Mouse (Mus musculus) kidney, adult 18-20 months (tissue): ENCODE data around the gene Iqgap1.

Source experiments
- DNase-seq: peaks from one replicate; pipeline ENCODE4 v3.0.0; 2021

The Iqgap1 gene

DNA sequence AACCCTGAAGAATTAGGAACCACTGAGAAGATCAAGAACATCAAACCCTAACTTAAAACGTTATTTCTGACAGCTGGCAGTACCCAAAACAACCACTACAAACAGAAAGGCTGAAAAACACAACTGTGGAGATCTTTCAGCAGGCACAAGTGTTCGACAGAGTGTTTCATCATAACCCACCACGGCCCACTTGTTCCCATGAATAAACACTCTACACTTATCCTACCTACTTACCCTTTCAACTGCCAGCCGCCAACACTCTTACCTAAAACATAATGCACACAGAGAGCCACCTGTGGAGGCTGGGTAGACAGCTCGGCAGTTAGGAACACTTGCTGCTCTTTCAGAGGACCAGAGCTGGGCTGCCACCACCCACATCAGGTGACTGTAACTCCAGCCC, 26.5 kb downstream of the Iqgap1 start:
- DNase-seq: no peak

DNA sequence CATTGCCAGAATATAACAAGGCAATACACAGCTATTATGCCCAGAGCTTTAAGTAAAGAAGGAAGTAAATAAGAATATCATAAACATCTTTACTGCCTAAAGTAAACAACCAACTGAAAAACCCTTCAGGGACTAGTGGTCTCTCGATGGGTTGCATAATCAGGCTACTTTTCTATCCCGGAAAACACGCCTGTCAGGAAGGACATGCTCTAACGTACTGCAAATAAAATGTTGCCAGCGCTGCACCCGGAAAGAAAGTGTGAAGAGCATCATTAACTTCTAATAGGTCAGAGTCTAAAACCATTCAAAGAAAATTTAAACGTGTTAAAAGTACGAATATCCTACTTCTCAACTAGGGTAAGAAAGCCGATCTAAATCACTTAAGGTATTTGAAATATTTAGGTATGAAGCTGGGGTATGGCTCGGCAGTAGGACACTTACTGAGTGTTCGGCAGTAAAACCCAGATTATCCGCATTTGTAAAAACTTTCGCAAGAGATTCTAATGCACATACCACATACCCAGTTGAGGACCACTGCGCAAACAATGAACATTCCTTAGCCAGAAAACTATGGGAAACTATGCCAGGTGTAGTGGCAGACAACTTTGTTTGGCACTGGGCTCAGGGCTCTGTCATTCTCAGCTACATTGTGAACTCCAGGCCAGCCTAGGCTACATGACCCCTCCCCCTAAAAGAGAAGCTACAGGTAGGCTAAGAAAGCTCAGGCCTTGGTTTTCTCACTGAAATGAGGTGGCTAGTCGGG, 28.8 kb downstream of the Iqgap1 start:
- no peak for DNase-seq

DNA sequence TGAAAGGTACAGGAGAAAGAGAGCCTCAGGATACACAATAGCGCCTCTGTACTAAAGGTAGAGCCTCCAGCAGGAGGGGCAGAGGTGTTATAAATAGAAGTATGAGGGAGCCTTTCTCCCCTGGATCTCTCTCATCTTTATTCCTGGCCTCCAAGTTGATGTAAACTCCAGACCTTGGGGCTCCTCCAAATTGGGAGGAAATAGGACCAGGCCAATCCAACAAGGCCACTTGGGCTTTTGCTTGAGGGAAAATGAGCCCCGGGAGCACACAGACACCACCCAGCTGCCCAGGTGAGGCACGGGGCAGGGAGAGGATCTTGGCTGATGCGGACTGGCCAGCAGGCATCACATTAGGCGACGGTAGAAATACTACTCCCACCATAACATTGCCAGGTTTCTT, 29.5 kb downstream of the Iqgap1 start:
- DNase-seq: no peak

DNA sequence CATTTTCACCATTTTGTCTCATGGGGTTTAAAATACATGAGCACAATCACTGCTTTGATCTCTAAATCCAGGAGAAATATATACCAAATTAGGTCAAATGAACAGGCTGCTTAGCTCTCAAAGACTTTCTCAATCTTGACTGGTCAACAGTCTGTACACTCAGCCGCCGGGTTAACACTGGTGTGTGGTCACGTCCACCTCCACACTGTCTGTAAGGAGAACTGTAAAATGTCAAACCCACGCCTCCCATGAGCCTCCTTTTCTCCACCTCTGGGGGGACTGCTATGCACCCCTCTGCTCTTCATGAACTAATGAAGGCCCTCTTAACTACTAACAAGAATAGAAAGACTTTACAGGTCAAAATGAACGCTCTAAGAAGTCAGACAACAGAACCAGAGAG, 36.2 kb downstream of the Iqgap1 start:
- DNase-seq: no peak

DNA sequence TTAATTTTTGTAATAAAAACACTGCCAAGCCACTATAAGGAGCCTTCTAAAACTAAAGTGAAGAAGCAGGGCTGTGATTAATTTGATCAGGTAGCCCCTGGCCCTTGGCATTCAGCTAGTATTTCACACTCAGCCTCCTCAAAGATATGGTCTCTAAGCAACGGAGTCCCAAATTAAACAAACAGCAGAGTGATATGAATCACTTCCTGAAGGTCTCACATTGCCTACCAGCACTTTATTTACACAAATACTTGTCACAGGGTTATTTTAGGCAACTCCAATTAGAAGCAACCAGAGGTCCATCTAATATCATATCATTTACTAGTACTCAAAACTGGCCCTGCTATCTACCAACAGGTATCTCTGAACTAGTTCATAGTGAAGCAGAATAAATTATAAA, 36.7 kb downstream of the Iqgap1 start:
- DNase-seq: no peak

DNA sequence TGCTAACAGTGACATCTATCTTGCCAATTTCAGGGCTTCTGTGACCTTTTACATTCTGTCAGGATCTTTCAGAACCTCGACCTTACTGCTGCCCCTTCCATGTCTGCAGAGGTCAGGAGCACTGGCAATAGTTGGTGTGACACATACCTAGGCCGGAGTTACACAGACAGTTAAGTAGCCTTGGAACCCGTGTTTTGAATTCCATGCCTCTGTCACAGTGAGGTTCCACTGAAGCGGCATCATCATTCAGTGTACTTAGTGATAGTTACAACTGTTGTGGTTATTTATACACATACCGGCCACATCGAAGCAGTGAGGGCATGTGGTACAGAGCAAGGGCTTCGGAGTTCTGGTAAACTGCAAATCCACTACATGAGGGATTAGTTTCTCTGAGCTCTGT, 37.8 kb downstream of the Iqgap1 start:
- no peak for DNase-seq

DNA sequence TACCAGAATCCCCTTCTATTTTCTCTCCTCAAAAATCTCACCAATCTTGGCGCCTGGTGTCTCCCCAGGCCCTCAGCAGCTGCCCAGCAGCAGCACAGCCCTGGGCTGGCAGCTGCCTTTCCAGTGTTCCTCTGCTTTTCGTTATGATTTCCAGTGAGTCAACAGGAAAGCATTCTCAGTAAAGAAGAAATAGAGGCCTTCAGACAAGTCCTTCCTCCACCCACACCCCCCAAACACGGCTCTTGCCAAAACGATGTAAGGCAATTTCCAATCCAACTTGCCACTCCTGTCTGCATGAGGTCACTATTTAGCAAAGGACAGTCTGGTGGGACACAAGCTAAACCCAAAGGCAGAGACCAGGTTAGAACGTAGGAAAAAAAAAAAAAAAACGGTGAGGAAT, 39.0 kb downstream of the Iqgap1 start:
- no peak for DNase-seq

DNA sequence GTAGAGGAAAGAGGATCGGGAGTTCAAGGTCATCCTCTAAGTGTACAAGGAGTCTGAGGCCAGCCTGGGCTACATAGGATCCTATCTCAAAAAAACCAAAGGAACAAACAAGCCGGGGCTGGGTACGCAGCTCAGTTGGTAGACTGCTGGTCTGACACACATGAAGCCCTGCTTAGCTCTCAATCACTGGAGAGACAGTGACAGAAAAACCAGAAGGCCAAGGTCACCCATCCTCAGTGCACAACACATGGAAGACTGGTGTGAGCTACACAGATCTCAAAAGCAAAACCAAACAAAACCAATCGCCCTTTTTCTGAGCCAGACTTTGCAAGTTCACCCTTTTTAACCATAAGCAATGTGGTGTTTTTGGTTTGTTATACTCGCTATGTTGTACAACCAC, 41.9 kb downstream of the Iqgap1 start:
- no peak for DNase-seq

DNA sequence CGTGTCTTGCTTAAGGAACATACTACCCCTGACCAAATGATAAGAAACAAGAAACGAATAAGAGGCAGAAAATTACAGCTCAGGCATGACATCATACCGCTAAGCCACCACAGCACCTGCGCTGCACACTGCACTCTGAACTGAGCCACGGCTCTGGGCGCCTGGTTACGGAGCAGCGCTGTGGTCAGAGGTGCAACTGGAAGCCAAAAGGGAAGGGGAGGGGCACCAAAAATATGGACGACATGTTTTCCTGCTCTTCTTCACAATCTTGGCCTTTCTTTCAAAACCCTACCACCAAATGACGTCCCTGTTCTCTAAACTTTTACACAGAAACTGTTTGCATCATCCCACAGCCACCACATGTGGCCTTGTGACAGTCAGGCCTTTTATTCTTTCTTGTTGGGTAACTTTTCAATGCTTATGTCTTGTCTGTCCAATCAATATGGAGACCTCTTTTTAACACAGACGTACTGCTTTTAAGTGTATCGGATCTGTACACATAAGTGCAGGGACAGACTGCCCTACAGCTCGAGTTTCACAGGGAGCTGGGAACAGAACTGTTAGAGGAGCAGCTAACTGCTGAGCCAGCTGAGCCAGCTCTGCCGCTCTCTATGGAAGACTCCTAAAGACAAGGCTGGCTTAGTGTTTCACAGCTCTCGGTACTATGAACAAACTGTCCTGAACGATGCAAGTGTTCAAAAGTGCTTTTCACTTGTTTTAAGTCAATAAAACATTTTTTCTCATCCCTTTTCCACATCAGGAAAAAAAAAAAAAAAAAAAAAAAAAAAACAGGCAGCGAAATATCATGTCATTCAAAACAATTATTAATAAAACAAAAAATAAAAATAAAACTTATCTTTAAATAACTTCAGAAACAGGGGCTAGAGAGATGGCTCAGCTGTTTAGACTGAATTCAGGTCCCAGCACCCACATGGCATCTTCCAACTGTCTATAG, 43.3 kb downstream of the Iqgap1 start:
- no peak for DNase-seq

DNA sequence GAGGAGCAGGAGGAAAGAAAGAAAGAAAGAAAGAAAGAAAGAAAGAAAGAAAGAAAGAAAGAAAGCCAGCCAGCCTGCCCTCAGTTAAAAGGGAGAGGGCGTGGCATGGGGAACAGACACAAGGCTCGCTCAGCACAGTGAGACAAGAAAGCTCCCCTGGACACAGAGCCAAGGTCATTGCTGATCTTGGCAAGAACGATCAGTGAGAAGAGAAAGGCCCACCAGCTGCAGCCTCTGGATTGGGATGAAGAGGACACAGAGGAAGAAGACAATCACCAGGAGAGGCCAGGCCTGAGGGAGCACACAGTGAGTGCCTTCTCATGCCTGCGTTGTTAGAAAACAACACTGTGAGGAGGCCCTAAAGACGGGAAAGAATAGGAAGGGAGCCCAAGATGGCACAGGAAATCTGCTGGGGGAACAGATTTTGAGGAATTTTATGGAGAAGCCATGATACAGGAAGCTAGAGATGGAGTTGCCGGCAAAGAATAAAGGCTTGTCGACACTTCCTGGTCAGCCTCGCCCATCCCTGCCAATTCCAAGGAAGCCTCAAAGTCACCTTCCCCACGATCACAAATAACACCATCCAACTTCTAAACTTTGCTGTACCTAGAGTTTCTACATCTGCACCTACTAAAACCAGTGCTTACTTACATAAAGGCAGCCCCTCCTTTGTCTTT, 44.2 kb downstream of the Iqgap1 start:
- no peak for DNase-seq

DNA sequence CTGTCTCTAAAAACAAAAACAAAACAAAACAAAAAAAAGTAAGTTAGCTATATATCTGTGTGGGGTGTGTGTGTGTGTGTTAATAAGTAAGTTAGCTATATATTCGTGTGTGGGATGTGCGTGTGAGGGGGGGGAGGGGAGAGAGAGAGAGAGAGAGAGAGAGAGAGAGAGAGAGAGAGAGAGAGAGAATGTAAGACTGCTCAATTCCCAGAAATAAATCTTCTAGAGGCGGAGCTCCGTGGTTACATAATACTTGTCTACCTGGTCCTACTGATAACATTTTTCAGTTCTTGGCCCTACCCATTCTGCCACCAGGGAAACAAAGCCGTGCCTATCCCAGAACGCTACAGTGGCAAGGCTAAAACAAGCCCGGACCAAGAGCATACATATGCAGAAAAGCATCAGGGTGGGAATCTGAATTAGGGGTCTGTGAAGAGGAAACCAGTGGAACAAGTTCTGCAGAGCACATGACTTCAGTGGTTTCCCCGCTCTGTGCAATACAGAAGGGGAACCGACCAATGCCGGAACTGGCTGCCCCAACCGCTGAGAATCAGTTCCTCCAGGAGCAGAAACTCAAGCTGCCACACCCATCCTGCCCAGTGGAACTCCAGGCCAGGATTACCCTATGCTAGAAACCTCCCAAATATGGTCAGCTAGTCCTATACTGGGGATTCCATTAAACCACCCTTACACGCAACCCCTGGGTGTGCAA, 46.7 kb downstream of the Iqgap1 start:
- peak; percentile 62 for DNase-seq

DNA sequence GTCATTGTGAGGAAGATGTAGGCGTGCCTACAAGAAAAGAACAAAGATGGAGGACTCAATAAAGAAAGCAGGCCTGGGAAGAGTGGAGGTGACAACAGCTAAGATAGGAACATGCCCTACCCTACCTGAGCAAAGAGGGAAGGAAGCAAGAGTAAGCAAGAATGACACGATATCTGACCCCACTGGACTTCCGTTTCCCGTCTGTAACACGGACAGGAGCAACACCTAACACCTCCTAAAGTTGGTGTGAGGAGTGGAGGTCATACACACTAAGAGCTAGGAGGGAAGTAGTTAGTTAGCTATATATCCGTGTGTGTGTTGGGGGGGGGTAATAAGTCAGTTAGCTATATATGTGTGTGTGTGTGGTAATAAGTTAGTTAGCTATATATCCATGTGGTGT, 47.4 kb downstream of the Iqgap1 start:
- DNase-seq: no peak

DNA sequence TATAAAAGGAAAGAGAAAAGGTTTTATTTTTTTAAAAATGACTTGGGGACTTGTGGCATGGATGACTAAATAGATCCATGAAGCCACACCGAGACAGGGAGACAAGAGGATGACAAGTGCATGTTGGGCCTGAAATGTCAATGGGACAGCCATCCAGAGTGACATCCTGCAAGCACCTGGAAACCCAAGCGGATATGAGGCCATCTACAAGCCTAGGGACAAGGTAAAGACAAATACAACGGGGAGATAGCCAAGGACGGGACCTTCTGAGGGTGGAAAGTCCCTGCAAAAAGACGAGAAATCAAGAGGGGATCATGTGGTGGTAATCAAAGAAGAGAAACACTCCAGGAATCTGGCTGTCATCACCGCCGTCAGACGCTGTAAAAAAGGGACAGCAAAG, 48.6 kb downstream of the Iqgap1 start:
- no peak for DNase-seq

DNA sequence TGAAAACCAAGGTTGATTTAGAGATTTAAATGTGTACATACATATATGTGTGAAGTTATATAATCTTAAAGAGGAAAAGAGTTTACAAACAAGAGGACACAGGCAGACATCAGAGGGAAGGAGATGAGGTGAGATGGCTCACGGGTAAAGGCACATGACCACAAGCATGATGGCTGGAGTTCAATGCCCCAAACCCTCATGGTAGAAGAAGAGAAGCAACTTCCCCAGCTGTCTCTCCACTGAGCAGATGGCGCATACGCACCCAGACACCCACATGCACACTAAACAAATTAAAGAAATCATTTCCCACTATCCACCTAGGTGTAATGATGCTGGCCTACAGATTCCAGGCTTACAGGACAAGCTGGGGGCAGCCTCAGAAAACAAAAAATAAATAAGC, 49.7 kb downstream of the Iqgap1 start:
- no peak for DNase-seq

DNA sequence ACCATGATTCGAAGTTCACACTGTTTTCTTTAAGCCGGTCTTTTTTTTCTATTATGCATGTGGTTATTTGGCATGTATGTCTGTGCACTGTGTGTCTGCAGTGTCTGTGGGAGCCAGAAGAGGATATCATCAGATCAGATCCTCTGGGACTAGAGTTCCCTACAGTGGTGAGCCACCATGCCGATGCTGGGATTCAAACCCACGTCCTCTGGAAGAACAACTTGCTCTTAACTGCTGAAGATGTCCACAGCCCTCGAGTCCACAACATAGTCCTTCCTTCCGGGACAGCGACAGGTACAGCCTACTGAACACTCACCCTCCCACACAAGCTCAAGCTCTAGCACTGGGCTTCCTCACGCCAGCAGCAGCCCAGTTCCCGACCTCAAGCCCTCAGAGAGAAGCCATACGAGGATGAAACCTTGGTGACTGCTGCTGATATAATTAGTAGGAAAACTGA, 50.3 kb downstream of the Iqgap1 start:
- no peak for DNase-seq

DNA sequence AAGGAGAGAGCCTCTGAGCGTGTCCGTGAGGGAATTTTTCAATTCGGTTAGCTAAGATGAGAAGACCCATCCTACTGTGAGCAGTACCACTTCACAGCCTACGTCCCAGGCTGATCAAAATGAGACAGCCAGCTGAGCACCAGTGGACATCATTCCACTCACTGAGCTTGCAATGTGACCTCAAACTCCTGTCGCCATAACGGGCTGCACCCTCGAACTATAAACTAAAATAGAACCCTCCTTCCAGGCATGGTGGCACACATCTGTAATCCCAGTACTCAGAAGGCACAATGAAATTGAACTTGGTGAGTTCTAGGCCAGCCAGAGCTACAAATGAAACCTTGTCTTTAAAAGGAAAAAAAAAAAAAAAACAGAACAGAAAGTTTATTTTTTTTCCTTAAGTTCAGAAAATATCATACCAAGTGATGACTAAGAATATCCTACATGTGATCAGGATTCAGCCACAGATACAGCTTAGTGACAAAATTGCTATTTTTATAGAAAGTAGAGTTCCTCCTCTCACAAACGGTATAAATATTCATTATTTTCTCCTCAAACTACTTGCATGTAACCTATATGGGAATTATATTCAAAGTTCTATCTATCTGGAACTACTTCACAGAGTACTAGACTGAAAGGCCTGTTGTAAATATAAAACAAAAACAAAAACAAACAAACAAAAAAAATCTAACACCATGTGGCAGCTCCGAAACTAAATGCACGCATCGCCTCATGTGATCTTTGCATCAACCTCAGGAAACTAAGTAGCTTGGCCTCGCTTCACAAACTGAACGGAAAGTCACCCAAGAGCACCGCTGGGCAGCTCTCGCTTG, 50.9 kb downstream of the Iqgap1 start:
- no peak for DNase-seq

DNA sequence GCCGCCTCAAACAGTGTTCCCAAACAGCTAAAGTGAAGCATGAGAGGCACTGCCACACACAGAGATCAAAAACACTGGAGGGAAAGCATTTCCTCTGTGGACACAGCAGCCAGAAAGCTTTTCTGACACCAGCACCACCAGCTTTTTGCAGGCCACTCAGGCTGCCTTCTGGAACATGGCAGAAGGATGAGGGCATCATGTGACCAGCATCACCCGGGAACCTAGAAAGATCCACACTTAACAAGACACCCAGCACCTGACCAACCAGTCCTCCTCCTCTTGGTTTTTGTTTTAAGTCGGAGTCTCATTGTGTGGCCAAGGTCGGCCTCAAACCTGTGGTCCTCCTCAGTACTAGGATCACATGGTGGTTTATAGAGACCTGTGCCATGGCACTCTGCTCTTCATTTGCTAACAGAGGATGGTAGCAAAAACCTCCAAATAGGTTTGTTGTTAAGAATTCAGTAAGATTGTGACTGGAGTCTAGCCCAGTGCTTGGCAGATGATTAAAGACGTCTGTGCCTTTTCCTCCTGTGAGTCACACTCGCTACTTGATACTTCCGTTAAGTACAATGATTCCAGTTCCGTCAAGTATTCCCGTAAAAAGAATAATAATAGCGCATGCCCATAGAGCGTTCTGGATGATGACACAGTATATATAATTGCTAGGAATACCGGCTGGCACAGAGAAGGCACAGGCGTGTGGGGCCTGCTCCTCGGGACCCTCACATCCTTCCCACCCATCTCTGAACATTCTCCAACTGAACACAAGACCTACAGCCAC, 51.8 kb downstream of the Iqgap1 start:
- no peak for DNase-seq

DNA sequence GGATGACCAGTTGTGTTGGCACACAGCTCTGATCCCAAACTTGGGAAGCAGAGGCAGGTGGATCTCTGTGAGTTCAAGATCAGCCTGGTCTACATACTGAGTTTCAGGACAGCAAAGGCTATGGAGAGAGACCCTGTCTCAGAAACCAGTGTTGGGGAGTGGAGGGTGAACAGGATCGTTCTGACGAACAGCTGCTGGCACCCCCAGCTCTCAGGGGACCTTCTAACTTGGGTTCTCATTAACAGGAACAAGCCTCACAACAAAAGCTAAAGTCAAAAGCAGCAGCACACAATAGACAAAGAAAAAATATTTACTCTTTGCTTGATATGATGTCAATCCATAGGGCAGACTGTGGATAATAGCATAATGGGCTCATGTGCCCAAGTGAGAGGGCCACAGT, 55.3 kb downstream of the Iqgap1 start:
- no peak for DNase-seq

DNA sequence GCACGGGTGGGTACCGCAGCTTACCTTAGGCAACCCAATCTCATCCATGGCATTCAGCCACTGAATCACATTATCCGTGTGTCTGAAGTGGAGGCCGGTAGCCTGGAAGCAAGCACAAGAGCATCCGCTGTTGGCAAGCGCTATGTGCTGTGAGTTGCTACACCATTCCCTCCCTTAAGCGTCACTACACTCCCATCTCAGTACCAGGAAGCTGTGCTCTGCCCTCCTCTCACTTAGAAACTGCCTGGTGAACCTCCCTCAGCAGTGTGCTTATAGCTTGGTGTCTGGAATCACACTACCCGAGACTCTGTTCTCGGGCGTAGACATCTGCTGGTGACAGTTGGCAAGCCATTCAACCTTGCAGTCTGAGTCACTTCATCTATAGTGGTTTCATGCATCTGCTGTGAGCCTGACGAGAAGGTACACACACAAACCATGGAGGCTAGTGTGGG, 58.9 kb downstream of the Iqgap1 start:
- DNase-seq: no peak

DNA sequence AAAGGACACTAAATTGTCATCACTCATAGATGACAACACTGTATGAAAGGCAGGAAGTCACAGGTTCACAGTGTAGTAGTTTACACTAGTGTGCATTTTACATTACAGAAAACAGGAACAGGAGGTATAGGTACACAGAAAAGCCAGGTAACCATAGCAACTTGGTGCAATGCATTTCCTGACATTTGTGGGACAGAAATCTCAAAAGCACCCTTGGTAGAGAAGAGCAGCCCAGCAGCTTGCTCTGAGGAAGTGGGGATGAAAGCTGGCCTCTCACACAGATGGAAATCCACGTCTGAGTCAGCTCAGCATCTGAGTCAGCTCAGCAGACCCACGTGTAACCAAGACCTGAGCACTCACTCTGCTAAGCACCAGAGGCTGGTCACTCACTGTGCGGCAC, 59.7 kb downstream of the Iqgap1 start:
- DNase-seq: no peak

DNA sequence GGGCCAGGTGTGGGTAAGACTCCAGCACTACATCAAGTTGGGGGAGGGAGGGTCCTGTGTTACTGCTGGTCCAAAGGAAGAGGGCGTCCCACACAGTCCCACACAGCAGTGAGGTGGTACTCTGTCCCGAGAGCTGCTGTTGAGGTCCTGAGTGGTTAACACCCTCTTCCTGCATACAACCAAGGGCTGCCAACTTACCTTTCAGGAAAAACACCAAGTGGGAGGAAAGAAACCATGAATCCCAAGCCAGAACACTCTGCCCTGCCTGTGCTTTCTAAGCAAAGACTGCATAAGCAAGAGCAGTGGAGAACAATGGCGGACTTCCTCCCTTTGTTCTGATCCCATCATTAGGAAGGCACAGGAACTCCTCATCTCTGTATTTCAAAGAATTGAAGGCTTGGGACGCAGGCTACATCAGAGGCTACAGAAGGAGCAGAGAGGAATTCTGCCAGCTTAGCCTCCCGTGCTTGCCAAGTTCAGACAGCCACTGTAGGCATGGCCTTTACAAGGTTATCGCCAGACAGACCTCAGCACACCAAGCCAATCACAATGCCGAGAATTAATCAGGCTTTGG, 61.8 kb downstream of the Iqgap1 start:
- DNase-seq: peak; percentile 43
